Mouse (Mus musculus) megakaryocyte, embryonic 14.5 days (primary cell): ENCODE measurements around the gene Ttc21a.

ENCODE experiments used
- FLI1 ChIP-seq: IDR thresholded peaks from 2 replicates; pipeline ENCODE4 v1.6.1; 2012; ENCODE audit warnings: low read length, inconsistent platforms, mixed read lengths
- GATA1 ChIP-seq: IDR thresholded peaks from 3 replicates; pipeline ENCODE4 v1.6.1; 2012; ENCODE audit warnings: mixed read lengths, low read length, inconsistent platforms, borderline replicate concordance

- TF ChIP-seq FLI1 (no peak), GATA1 (no peak)
Measured at GRCm38 (mm10) chr9:119976704-119977556, 39.5 kb downstream of the Ttc21a start.
